Mouse (Mus musculus): ENCODE measurements at regions not wholly inside any gene's neighbourhood (a gene's known extent, or its start where the extent isn't known, plus 50 kb on each side); places are given as distances from the start of the nearest gene placed in this dataset.

- no peak overlapping the region for H3K27ac ChIP-seq (ENCODE audit: low read length)
- 43% methylated on average over 1 of the region's 1 CpGs for WGBS
- no peaks in the 10 kb centered on the region for H3K9me3 ChIP-seq (replicated peaks; ENCODE audit: control insufficient read depth, low read length)
- no peak for ATAC-seq (replicated peaks; ENCODE audit: extremely low read depth, insufficient read depth, low FRiP score)
- no peak overlapping the region for H3K4me2 ChIP-seq (ENCODE audit: low read depth, low read length)
- H3K4me1 ChIP-seq (ENCODE audit: control insufficient read depth, insufficient read depth, low read length) = no peaks in the 10 kb centered on the region
- no peak overlapping the region for H3K9ac ChIP-seq (ENCODE audit: low read length)
- H3K4me3 ChIP-seq (ENCODE audit: low read length) = no peak overlapping the region
- no peaks in the 10 kb centered on the region for H3K27me3 ChIP-seq (ENCODE audit: control insufficient read depth, insufficient read depth, low read length)
- no peaks in the 10 kb centered on the region for H3K36me3 ChIP-seq (ENCODE audit: control insufficient read depth, insufficient read depth)
Measured at GRCm38 (mm10) chr10:17196636-17197035, 526.4 kb upstream of the Cited2 start.

- H3K27ac ChIP-seq (ENCODE audit: low read length) = no peak overlapping the region
- no peaks in the 10 kb centered on the region for H3K36me3 ChIP-seq (ENCODE audit: control insufficient read depth, insufficient read depth)
- H3K27me3 ChIP-seq (ENCODE audit: control insufficient read depth, insufficient read depth, low read length) = no peaks in the 10 kb centered on the region
- H3K9ac ChIP-seq (ENCODE audit: low read length) = no peak overlapping the region
- no peak for ATAC-seq (replicated peaks; ENCODE audit: extremely low read depth, insufficient read depth, low FRiP score)
- no peak overlapping the region for H3K4me2 ChIP-seq (ENCODE audit: low read depth, low read length)
- WGBS = 79% methylated on average over 8 of the region's 8 CpGs
- H3K4me1 ChIP-seq (ENCODE audit: control insufficient read depth, insufficient read depth, low read length) = no peaks in the 10 kb centered on the region
- H3K9me3 ChIP-seq (replicated peaks; ENCODE audit: control insufficient read depth, low read length) = no peaks in the 10 kb centered on the region
- no peak overlapping the region for H3K4me3 ChIP-seq (ENCODE audit: low read length)
Measured at GRCm38 (mm10) chr10:17200524-17201426, 522.2 kb upstream of the Cited2 start.

DNA sequence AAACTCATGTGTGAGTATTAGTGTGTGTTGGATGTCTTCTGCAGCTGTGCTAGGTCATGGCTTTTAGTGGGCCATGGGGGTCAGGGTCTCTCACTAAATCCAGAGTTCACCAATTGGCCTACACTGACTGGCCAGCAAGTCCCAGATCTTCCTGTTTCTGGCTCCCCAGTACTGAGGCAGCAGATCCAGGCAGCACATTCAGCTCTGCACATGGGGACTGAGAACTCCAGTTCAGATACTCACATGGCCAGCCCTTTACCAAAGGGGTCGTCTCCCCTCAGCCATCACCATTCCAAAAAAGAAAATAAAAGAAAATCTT, 521.6 kb upstream of the Cited2 start:
- Histone ChIP-seq H3K36me3 (ENCODE audit: control insufficient read depth, insufficient read depth) (no peaks in the 10 kb centered on the region), H3K9me3 (replicated peaks; ENCODE audit: control insufficient read depth, low read length) (no peaks in the 10 kb centered on the region), H3K4me1 (ENCODE audit: control insufficient read depth, insufficient read depth, low read length) (no peaks in the 10 kb centered on the region), H3K27me3 (ENCODE audit: control insufficient read depth, insufficient read depth, low read length) (no peaks in the 10 kb centered on the region), H3K4me3 (ENCODE audit: low read length) (no peak overlapping the region), H3K4me2 (ENCODE audit: low read depth, low read length) (no peak overlapping the region), H3K9ac (ENCODE audit: low read length) (no peak overlapping the region), H3K27ac (ENCODE audit: low read length) (no peak overlapping the region)
- 76% methylated on average over 1 of the region's 1 CpGs for WGBS
- no peak for ATAC-seq (replicated peaks; ENCODE audit: extremely low read depth, insufficient read depth, low FRiP score)

DNA sequence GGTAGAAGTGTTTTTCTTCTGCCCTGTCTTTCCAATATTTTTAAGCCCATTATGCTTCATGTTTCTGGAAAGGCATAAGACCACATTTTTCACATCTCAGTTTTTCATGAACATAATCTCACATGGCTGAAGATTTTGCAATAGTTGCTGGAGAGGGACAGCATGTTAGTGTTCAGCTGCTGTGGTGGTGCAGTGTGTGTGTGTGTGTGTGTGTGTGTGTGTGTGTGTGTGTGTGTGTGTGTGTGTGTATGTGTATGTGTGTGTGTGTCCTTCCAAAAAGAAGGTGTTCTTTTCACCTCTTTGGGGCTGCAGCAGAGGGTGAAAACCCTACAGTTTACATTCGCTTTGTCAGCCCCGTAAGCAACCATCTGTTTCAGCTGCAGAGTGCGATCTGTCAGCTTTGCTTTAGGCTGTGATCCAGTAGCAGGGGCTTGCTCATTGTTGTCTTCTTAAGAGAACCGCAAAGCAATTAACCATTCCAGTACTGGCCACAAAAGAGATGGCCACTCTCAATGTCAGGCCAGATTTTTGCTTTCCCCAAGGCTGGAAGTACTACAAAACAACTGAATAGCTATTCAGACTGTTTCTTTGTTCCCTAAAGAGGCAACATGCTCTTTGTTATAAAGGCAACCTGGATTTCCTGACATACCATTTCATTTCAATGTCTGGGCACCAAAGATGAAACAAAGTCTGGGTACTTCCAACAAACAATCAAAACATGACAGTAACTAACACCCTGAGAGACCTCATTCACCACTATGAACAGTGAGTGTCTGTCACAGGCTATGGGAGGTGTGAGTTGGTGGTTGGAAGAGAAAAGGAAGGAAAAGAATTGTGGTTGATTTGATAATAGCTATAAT, 520.2 kb upstream of the Cited2 start:
- Histone ChIP-seq H3K27ac (ENCODE audit: low read length) (no peak overlapping the region), H3K4me1 (ENCODE audit: control insufficient read depth, insufficient read depth, low read length) (no peaks in the 10 kb centered on the region), H3K36me3 (ENCODE audit: control insufficient read depth, insufficient read depth) (no peaks in the 10 kb centered on the region), H3K9ac (ENCODE audit: low read length) (no peak overlapping the region), H3K4me3 (ENCODE audit: low read length) (no peak overlapping the region), H3K27me3 (ENCODE audit: control insufficient read depth, insufficient read depth, low read length) (no peaks in the 10 kb centered on the region), H3K4me2 (ENCODE audit: low read depth, low read length) (no peak overlapping the region), H3K9me3 (replicated peaks; ENCODE audit: control insufficient read depth, low read length) (no peaks in the 10 kb centered on the region)
- 47% methylated on average over 4 of the region's 4 CpGs for WGBS
- no peak for ATAC-seq (replicated peaks; ENCODE audit: extremely low read depth, insufficient read depth, low FRiP score)

- H3K4me2 ChIP-seq (ENCODE audit: low read depth, low read length) = no peak overlapping the region
- H3K9me3 ChIP-seq (replicated peaks; ENCODE audit: control insufficient read depth, low read length) = no peaks in the 10 kb centered on the region
- H3K27me3 ChIP-seq (ENCODE audit: control insufficient read depth, insufficient read depth, low read length) = no peaks in the 10 kb centered on the region
- ATAC-seq (replicated peaks; ENCODE audit: extremely low read depth, insufficient read depth, low FRiP score) = no peak
- H3K27ac ChIP-seq (ENCODE audit: low read length) = no peak overlapping the region
- 85% methylated on average over 4 of the region's 4 CpGs for whole genome bisulfite sequencing
- no peak overlapping the region for H3K9ac ChIP-seq (ENCODE audit: low read length)
- H3K36me3 ChIP-seq (ENCODE audit: control insufficient read depth, insufficient read depth) = no peaks in the 10 kb centered on the region
- no peaks in the 10 kb centered on the region for H3K4me1 ChIP-seq (ENCODE audit: control insufficient read depth, insufficient read depth, low read length)
- H3K4me3 ChIP-seq (ENCODE audit: low read length) = no peak overlapping the region
Measured at GRCm38 (mm10) chr10:17203416-17204110, 519.5 kb upstream of the Cited2 start.

GRCm38 (mm10) chr10:17204153-17204552, 518.9 kb upstream of the Cited2 start:
- Histone ChIP-seq H3K27me3 (ENCODE audit: control insufficient read depth, insufficient read depth, low read length) (no peaks in the 10 kb centered on the region), H3K4me3 (ENCODE audit: low read length) (no peak overlapping the region), H3K4me1 (ENCODE audit: control insufficient read depth, insufficient read depth, low read length) (no peaks in the 10 kb centered on the region), H3K9me3 (replicated peaks; ENCODE audit: control insufficient read depth, low read length) (no peaks in the 10 kb centered on the region), H3K9ac (ENCODE audit: low read length) (no peak overlapping the region), H3K4me2 (ENCODE audit: low read depth, low read length) (no peak overlapping the region), H3K36me3 (ENCODE audit: control insufficient read depth, insufficient read depth) (no peaks in the 10 kb centered on the region), H3K27ac (ENCODE audit: low read length) (no peak overlapping the region)
- 86% methylated on average over 1 of the region's 1 CpGs for WGBS
- no peak for ATAC-seq (replicated peaks; ENCODE audit: extremely low read depth, insufficient read depth, low FRiP score)

DNA sequence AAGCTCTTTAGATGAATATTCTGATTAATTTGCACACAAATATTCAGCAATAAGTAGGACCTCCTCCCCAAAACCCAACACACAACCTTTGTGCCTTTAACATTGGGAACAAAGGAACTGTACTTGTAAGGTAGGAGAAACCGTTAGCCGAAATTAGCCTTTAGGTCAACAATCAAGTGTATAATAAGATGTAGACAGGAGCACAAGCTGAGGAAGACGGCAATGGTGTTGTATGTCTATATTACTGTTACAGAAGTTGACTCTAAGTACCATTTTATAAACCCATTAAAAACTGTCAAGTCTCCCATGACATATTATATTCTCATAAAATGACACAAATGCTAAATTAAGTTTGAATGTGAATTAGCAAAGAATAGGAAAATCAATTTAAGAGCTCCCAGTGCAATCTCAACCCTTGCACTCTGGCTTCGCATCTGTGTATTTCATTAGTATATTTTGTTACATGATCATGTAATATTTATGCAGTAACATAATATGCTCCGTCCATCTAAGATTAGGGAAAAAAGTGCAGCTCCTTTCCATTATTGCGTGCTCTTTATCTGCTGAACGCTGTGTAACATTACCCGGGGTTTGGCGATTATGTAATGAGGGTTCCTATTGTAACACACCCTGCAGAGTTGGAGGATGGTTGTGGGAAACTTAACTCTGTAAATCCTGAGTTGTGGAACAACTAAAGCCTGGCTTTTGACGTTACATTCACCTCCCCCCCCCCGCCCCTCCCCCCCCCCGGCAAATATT, 510.3 kb upstream of the Cited2 start:
- Histone ChIP-seq H3K4me1 (ENCODE audit: control insufficient read depth, insufficient read depth, low read length) (no peaks in the 10 kb centered on the region), H3K27ac (ENCODE audit: low read length) (no peak overlapping the region), H3K9ac (ENCODE audit: low read length) (no peak overlapping the region), H3K4me2 (ENCODE audit: low read depth, low read length) (no peak overlapping the region), H3K27me3 (ENCODE audit: control insufficient read depth, insufficient read depth, low read length) (no peaks in the 10 kb centered on the region), H3K9me3 (replicated peaks; ENCODE audit: control insufficient read depth, low read length) (no peaks in the 10 kb centered on the region), H3K4me3 (ENCODE audit: low read length) (no peak overlapping the region), H3K36me3 (ENCODE audit: control insufficient read depth, insufficient read depth) (no peaks in the 10 kb centered on the region)
- peak; percentile 45; the same call in 1 of the 2 replicates for ATAC-seq (replicated peaks; ENCODE audit: extremely low read depth, insufficient read depth, low FRiP score)
- 53% methylated on average over 12 of the region's 12 CpGs for WGBS

DNA sequence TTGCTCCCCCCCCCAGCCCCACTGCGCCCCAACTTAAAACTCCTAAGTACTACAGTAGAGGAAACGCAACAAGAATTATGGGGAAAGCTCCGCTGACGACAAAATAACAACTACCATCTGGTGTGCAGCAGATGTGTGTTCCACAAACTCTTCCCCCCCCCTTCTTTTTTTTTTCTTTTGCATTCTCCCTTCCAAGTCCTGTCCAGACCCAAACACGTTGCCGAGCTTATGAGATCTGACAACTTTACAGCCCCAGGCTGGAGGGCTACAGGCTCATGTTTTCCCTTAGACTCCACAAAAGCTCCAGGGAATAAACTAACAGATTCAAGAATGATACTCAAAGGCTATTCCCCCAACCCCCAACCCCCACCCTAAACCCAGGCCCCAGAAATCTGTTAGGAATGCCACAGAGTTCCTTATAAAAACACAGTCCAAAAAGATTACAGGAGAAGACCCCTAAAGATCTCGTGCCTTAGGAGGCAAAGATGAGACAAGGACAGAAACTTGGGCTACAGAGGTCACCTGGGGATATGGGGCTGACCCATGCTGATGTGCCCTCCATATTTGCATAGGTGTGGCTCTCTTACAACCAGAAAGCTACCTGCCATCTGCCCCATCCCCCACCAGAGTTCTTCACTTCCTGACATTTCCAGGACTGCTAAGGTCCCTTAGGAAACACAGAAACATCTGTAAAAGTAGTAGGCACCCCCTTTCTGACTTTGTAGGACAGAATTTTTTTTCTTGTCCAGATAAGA, 509.5 kb upstream of the Cited2 start:
- H3K4me3 ChIP-seq (ENCODE audit: low read length) = no peak overlapping the region
- H3K9ac ChIP-seq (ENCODE audit: low read length) = no peak overlapping the region
- H3K4me1 ChIP-seq (ENCODE audit: control insufficient read depth, insufficient read depth, low read length) = no peaks in the 10 kb centered on the region
- no peaks in the 10 kb centered on the region for H3K9me3 ChIP-seq (replicated peaks; ENCODE audit: control insufficient read depth, low read length)
- no peaks in the 10 kb centered on the region for H3K36me3 ChIP-seq (ENCODE audit: control insufficient read depth, insufficient read depth)
- 0 out of 2 replicates have a peak overlapping the region, but pooled peaks have one; percentile 8 for H3K4me2 ChIP-seq (ENCODE audit: low read depth, low read length)
- 44% methylated on average over 6 of the region's 7 CpGs for WGBS
- ATAC-seq (replicated peaks; ENCODE audit: extremely low read depth, insufficient read depth, low FRiP score) = peak; percentile 18; the same call in 1 of the 2 replicates
- H3K27me3 ChIP-seq (ENCODE audit: control insufficient read depth, insufficient read depth, low read length) = no peaks in the 10 kb centered on the region
- no peak overlapping the region; the same call in 1 of the 2 replicates for H3K27ac ChIP-seq (ENCODE audit: low read length)
